Mouse (Mus musculus) adrenal gland, postnatal 14 days (tissue): ENCODE measurements around the gene Spsb4. TPM values are rescaled to one million over a fixed set of nuclear protein-coding genes. Genes with fewer than 3 reads are reported as not detected.
"Not testable (repeated sequence)": the region's sequence is repeated elsewhere in the genome, so short reads cannot be mapped to it uniquely, and the experiment has no call there.

Experiments
- DNase-seq: peaks from one replicate; pipeline ENCODE4 v3.0.0; 2021; ENCODE audit warnings: mixed read lengths
- total RNA-seq: library from RNA; stranded (reverse); gene quantifications from 2 replicates; pipeline ENCODE4 v1.2.3, GENCODE M21; 2021

Spsb4 gene
- total RNA-seq, 1 experiment from 2014 or later = 1.7 TPM

GRCm38 (mm10) chr9:96949551-96949950 is 69.1 kb downstream of the Spsb4 start:
- no peak for DNase-seq

- no peak for DNase-seq
These were observed 70.1 kb downstream of the Spsb4 start for GRCm38 (mm10) chr9:96948546-96948945.

GRCm38 (mm10) chr9:96947171-96947570 is 71.5 kb downstream of the Spsb4 start:
- DNase-seq = no peak

GRCm38 (mm10) chr9:96944517-96944916 is 74.1 kb downstream of the Spsb4 start:
- no peak for DNase-seq

DNA sequence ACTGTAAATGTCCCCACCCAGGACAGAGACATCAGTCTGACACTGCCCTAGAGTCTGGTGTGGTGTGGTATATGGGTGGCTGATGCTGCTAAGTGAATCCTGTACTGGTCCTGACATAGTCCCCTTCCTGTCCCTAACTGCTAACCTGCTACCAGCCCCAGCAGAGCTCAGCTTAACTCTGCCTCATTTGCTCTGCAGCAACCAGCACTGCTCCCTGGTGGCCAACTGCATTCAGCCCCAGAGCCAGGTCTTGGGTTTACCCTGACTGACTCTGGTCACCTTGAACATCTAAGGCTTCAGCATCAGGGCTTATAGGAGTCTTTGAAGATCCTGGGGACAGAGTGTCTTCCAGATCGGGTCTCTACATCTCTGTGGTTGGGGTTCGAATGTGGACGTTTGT is 75.7 kb downstream of the Spsb4 start:
- peak; percentile 55 for DNase-seq

DNA sequence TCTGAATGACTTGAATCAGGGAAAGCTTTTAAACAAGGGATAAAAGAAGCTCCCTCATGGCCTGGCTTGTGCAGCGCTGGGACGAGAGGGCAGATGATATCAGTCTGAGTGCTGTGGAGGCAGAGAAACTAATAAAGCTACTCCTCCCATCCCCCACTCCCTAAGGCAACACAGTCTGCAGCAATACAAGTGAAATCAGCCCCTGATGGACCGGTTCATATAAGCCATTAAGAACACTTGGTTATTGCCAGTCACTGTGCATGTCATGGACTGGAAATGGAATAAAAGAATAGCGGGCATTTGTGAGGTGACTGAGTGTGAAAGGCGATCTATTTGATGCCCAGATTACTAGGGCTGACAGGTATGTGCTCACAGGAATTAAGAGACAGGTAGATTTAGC is 79.8 kb downstream of the Spsb4 start:
- DNase-seq = no peak

- DNase-seq = not testable (repeated sequence)
These were observed 82.2 kb downstream of the Spsb4 start for GRCm38 (mm10) chr9:96936427-96936826.

- no peak for DNase-seq
These were observed 82.9 kb downstream of the Spsb4 start for GRCm38 (mm10) chr9:96935556-96936300.

GRCm38 (mm10) chr9:96934816-96935215 is 83.8 kb downstream of the Spsb4 start:
- no peak for DNase-seq

DNA sequence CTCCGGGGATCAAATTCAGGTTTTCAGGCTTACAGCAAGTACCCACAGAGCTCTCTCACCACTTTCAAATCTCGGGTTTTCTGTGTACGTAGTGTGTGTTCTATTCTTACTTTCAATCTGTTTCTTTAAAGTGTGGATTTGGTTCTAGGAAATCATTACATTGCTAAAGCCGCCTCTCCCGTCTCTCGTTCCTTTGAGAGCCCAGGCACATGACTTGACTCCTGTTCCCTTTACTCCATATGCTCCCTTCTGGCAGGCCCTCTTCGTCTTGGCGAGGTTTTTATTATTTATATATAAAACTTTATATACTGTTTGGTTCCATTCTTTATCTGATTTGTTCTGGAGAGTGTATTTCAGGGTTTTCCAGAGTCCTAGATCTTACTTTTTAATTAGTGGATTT is 85.9 kb downstream of the Spsb4 start:
- DNase-seq = no peak

DNA sequence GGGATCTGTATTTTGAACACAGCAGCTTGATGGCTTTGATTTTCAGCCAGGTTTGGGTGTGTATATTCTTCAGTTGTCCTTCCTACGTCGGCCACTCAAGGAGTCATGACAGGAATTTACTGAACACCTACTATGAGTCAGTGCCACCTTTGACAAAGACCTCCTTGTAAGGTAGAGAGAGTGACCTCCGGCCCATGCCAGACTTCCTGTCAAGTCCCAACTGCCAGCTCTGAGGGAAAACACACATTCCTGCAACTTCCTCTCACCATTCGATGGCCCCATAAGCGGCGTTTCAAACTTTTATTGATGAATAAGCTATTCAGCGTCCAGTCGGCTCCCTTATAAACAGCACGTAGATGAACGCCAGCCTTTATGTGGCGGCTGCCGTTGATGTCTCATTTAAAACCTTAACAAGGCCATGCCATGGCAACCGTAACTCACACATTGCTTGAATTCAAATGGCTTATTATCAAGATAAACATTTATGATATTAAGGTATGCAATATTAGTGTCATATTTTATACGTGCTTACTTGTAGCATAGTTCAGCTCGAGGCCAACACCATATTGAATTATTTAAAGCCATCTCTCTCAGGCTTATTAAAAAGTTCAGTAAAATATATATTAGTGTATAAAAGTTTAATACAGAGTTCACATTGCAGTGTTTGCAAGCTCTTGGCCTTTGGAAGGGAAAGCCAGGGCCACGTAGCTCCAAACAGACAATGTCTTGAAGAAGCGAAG is 94.9 kb downstream of the Spsb4 start:
- no peak for DNase-seq

- no peak for DNase-seq
These were observed 95.5 kb downstream of the Spsb4 start for GRCm38 (mm10) chr9:96923119-96923518.

DNA sequence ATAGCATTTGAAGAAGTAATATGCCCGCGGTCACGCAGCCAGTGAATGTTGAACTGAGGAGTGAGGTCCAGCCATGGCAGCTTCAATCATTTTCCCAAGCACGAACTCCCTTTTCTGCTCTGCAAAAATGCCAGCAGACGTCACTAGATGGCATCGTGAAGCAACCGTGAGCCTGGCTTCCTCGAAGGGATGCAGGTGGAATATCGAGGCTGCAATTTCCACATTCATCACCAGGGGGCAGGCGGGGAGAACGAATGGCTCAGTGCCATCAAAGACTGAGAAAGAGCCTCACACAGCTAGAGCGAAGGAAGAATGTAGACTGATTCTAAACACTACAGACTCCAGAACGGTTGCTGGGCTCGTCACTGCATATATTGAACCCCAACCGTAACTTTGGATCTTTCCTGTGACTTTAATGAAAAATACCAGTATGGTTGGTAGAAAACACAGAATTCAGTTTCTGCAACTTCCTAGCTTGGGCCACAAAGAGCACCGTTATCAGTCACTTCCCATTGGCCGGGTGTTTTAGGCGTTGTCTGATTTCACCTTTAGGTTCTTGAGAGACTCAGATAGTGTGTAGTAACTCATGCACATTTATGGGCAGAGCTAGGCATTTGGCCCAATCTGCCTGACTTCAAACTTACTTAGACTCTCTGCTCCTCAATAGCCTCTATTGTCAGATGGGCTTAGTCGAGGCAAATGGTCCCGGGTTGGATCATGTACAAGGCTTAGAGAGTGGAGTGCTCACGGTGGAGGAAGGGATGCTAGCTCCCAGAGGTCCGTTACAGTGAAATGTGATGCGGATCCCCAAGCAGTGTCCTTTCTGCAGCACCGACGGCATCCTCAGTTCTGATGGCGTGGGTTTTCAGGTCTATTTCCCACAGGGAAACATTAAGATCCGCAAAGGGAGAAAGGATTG is 101.8 kb downstream of the Spsb4 start:
- DNase-seq = peak; percentile 95

DNA sequence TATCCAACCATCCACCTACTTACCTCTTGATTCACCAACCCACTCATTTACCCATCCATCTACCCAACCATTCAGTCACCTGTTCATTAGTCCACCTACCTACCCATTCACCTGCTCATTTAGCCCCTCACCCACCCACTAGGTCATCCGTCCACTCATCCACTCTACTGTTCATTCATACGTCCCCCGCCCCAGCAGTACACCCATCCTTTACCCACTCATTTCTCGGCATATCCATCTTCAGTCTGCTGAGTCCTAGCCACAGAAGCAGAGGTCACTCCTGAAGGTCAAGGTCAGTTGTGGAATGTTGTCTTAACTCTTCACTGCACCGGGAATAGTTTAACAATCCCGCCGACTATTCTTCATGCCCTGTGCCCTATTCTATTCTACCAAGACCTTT is 102.6 kb downstream of the Spsb4 start:
- peak; percentile 9 for DNase-seq

DNA sequence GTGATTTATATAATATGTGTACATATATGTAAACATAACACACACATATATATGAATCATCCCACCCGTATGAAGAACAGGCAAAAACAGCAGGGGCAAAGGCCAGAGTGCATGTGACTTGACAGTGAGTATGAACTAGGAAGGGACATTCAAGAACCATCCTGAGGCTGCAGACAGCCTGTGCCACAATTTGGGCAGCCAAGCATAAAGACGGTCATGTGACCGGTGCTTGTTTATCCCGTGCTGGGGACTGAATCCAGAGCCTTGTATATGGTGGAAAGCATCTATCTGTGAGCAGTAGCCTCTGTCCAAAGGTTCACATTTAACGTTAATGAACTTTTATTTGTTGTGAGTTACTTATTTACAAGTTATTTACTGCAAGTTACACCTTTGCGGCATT is 103.8 kb downstream of the Spsb4 start:
- DNase-seq = no peak

DNA sequence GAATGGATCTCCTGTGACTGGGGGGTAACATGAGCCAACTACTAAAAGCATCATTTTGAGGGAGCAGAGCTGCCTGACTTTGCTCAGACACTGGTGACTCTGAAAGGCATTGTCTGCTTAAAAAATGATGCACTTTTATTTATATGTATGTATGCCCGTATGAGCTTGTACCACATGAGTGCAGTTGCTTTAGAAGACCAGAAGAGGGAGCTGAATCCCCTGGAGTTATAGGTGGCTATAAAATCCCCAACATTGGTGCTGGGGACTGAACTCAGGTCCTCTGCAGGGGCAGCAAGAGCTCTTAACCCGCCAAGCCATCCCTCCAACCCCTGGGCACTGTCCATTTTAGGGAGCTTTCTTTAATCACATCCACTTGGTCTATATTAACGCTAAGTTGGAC is 104.6 kb downstream of the Spsb4 start:
- DNase-seq = no peak

DNA sequence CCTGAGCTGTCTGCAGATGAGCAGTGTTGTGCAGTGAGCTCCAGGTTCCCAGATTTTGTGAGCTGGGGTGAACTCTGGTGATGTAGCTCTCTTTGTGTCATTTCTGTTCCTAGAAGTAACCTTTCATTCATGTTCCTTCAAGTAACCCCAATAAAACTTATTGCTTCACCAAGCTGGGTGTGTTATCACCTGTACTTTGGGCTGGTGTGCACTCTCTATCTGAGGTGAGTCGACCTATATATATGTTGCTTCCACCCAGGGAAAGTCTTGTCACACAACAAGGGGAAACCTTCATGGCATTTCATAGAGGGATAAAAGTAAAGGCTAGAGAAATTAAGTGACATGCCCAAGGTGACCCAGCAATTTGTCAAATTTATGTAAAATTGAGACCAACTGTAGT is 109.1 kb downstream of the Spsb4 start:
- no peak for DNase-seq

DNA sequence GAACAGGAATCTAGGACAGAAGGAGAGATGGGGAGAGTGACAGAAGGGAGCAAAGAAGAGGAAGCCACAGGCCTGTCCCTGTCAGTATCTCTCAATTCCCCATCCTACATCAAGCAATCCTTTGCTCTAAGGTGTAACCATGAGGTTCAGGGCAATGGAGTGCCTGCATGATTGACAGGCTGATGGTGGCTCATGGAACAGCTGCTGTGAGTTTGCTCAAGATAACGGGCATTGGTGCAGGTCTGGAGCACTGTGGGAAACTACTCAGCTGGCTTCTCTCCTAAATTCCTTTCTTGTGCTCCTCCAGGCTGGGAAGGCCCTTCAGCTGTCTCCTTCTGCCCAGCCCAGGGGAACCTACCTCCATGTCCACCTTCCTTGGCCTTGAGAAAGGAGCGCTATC is 109.9 kb downstream of the Spsb4 start:
- no peak for DNase-seq

GRCm38 (mm10) chr9:96904360-96905355 is 114.0 kb downstream of the Spsb4 start:
- no peak for DNase-seq

- no peak for DNase-seq
These were observed 118.9 kb downstream of the Spsb4 start for GRCm38 (mm10) chr9:96899717-96900116.

DNA sequence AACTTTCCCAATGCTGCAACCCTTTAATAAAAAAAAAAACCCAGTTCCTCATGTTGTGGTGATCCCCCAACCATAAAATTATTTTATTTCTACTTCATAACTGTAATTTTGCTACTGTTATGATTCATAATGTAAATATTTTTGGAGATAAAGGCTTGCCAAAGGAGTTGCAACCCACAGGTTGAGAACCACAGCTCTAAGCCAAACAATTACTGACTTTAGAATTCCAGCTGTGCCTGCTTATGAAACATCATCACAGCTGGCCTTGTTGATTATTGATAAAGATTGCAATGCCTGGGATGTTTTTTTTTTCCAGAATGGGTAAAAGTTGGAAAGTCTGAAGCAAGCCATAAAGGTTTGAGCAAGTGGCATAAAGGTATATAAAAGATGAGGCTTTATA is 119.6 kb downstream of the Spsb4 start:
- DNase-seq = no peak

- DNase-seq = no peak
These were observed 122.0 kb downstream of the Spsb4 start for GRCm38 (mm10) chr9:96896690-96897089.
